Mouse (Mus musculus): Measurements from ENCODE around the gene Myo6.

Myo6 gene

DNA sequence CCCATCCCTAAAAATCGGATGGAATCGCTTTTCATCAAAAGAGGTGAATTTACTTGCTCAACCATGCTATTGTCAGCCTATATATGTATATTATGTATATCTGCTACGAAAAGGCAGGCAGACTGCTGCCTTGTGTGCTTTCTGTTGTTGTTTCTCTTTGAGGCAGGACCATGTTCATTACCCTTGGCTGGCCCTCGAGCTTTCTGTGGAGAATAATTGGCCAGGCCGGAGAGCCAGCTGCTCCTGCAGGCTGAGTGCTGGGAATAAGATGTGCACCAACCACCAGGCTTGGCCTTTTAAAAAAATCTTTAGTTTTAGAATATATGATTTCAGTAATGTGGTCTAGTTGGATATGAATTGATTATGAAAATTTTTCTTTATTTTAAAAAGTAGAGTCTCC, 19.3 kb downstream of the Myo6 start:
- no peak for DNase-seq

- DNase-seq, result no peak
Observed at GRCm38 (mm10) chr9:80185737-80186136, 20.9 kb downstream of the Myo6 start.

DNA sequence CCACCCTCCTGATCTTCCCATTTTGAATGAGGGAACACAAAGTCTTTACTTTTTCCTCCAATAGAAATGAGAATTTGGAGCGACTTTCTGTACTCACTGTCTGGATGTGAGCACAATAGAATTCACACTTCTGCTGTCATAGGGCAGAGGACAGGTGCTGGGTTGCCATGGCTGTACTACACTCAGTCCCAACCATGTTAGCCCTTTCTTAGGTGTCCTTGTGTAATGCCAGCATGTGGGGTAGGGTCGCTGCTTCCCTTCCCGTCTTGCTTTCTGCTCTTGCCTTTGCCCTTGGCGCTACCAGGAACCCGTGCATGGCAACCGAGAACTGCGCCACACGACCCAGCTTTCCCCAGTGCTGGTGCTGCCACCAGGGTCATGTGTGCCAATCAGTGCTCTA, 21.9 kb downstream of the Myo6 start:
- no peak for DNase-seq

DNA sequence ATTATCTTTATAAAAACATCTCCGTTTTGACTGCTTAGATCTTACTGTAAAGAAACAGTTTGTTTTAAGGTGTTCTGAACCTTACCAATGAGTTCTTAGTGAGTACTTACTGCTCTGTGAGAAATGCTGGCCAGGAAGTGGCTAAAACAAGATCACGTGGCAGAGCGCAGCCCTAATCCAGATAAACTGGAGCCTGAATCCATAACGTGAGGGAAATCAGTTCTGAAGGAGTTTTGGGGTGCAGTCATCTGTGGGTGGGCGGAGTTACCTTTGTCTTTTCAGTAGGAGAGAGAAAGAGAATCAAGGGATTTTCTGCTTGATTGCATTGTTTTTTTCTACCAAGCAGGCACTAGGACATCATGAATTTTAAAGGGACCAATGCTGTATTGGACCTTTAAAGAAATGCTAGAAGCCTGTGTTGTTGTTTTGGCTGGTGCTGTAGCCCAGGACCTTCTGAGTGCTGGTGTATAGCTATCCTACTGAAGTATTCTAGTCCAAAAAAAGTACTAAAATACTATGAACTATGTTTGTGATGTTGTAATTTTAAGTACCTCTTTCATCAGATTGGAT, 23.6 kb downstream of the Myo6 start:
- DNase-seq, result no peak

- DNase-seq, result no peak
Observed at GRCm38 (mm10) chr9:80191240-80191639, 26.4 kb downstream of the Myo6 start.

DNA sequence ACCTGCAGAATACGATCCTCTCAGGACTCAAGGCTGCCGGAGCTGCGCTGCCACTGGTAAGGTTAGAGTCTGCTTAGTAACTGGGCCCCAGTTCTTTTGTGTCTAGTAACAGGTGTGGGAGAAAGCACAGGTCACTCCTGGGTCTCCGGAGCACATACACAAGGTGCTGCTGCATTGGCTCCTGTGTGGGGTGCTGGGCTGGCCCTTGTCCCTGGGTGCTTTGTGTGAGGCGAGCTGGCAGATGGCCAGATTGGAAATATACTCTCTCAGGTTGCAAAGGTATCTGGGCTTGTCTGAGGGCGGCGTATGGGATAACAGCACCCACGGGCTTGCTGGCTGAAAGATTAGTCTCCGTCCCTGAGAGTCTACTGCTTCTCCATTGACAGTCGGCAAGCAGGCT, 27.5 kb downstream of the Myo6 start:
- no peak for DNase-seq

DNA sequence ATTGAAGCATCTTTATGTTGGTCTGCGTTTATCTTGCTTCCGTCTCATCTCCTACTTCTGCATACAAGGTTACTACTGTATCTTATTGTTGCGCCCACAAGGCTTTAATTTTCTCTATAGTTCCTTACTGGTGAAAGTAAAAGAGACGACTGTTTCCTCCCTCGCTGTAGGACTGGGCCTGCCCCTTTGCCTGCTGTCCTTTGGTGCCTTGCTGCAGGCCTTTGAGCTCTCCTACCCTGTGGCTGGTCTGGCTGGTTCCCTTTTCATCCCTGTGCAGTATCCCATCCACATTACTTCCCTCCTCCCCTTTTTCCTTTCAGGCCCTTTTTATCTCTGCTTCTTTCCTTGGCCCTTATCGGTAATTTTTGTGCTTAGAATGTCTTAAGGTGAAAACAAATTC, 29.6 kb downstream of the Myo6 start:
- DNase-seq, result no peak

- no peak for DNase-seq
Observed at GRCm38 (mm10) chr9:80196161-80196560, 31.3 kb downstream of the Myo6 start.

- no peak for DNase-seq
Observed at GRCm38 (mm10) chr9:80197233-80197632, 32.4 kb downstream of the Myo6 start.

DNA sequence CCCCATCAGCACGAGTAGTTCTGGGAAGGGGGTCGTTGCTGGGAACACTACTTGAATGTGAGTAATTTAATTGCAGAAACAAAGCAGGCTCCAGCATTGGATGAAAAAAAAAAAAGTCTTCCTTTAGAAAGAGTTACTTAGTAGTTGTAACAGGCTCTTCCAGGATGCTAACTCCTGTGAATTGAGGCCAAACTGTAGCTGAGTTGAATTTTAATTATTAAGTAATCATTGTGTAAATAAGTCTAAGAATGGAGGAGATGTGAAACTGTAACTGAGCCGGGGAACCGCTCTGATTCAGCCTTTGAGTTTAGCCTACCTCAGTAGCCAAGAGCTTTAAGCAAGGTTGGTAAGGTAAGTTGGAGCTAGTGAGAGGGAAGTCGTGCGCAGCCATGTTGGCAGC, 36.0 kb downstream of the Myo6 start:
- DNase-seq, result no peak

DNA sequence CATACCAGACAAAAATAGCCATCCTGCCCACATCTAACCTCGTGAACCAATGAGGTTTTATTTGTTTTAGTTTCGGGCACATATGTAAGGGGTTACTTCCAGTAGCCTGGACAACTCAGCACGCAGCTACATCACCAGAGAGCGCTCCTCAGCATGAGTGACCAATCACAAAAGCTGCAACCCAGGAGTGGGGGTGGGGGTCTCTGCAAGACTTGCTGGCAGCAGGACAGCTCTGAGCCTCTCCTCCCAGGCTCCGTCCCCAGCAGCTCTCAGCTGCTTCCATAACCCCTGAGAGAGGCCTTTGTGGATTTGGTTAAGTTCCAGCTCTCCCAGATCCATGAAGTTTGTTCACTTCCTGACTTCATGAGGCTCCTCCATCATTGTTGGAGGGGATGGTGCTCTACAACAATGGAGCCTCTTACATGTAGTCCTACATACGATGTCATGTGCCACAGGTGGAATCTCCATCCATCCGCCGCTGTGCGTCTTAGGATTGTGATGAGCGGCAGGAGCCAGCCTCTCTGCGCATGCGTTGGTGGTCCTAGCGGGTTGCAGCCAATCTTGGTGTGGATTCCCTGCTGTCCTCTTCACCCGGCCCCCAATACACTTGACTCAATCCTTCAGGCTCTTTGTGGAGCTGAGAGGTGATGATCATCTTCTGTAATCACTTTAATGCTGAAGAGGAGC, 37.7 kb downstream of the Myo6 start:
- no peak for DNase-seq

DNA sequence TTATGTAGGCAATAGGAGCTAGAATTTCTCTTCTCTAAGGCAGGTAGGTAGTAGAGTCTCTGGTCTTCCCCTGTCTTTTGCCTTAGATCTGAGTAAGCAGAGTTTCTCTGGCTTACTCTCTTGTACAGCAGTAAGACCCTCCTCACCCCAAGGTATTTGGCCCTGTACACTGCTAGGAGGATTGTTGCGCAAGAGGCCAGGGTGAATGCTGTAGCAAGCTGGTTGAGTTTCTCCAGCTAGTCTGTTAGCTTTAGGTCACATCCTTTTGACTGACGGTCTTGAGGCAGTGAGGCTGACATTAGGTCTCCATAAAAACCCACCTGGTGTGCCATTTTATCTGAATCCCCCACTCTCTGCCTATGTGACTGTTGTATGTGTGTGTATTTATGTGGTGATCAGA, 43.9 kb downstream of the Myo6 start:
- no peak for DNase-seq

DNA sequence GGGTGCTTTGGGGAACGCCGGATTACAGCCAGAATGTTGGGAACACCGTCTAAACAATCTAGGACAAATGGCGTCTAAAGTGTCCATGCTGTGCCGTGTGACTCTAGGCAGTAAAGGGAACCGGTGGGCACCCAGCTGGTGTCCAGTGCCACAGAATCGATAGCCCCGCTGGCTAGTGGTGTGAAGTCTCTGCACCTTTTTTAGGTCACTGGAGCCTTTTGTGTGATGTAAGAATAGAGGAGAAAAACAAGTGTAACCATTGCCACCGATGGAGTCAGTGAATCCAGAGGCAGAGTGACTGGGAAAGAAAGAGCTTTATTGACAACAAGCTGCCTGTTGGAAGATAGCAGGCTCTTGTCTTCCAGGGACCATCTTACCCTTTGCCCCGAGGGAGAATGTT, 44.6 kb downstream of the Myo6 start:
- no peak for DNase-seq

- DNase-seq, result no peak
Observed at GRCm38 (mm10) chr9:80210096-80210495, 45.3 kb downstream of the Myo6 start.

- DNase-seq, result no peak
Observed at GRCm38 (mm10) chr9:80213428-80213827, 48.6 kb downstream of the Myo6 start.

GRCm38 (mm10) chr9:80215502-80215901, 50.7 kb downstream of the Myo6 start:
- no peak for DNase-seq

- no peak for DNase-seq
Observed at GRCm38 (mm10) chr9:80216786-80217501, 52.1 kb downstream of the Myo6 start.

GRCm38 (mm10) chr9:80218718-80219117, 53.9 kb downstream of the Myo6 start:
- no peak for DNase-seq

- DNase-seq, result no peak
Observed at GRCm38 (mm10) chr9:80223989-80224635, 59.3 kb downstream of the Myo6 start.

DNA sequence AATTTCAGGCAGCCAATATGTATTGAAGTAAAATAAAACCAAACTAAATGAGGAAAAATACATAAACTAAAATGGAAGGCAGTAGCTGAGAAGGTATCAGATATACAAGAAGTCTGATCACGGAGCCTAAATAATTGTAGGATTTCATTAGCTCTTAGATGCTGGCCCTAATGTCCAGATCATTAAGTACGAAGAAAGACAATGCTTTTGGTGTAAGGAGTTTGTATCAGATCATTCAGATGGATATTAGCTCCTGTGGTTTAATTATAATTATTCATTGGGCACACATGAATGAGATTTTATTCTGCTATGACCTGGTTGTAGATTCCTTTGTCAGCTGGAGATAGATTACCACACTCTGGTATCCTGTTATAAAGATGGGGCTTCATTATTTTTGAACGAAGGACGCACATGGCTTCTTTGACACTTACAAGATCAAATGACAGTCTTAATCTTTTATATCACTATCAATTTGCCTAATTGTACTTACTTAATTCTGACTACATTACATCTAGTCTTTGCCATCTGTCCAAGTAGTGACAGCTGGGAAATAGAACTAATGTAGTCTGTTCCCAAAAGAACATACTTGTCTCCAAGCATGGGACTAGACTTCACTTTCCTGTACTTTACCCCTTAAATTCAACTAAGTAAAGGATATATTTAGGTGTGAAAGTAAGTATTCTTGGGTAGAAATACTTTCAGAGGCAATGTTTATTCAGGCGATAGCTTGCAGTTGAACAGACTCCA, 61.9 kb downstream of the Myo6 start:
- DNase-seq, result no peak

DNA sequence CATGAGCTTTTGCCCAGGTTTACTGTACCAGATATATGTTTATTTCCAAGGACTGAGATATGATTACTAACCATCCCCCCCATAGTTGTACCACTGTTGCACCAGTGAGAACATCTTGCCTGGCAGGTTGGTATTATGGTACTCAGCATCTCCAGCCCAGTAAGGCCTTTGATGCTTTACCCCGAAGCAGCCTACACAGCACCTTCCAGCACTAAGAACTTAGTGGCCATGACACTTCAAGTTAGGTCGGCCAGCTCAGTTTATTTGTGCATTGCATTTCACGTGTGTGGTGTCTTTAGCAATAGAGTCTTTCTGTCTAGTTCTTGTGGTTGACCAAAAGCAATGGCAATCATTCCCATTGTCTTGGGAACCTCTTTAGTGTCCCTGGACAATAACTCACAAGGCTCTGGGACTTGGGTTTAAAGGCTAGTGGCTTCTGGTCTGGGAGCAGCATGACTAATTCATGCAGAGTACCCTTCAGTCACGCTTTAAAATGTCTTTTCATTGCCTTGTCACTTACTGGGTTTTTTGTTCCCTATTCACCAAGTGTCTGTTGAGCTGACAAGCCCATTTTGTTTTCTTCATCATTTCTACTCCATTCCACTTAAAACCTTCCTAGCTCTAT, 69.1 kb downstream of the Myo6 start:
- no peak for DNase-seq

DNA sequence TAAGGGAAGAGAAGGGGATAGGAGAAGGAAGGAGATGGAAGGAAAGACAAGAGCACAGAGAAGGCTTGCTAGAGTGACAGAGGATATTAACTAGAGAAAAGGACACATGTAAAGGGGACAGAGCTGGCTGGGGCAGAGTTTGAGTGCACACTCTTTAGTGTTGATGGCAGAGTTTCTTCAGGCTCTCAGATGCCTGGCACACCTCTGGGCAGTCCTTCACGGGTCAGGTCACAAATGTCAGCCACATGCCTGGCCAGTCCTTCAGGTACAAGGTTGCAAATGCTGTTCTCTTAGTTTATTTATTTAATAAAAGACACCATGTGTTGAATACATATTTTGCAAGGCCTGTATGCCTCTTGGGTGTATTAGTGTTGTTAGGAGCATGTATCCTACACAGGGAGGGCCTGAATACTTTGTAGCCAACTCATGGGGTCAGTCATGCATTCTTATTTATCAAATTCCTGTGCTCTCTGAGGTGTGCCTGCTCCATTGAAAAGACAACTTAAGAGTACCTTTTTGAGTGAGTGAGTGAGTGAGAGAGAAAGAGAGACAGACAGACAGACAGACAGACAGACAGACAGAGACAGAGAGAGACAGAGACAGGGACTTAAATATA, 72.5 kb downstream of the Myo6 start:
- no peak for DNase-seq
